Comparison of ENCODE assay signal across 27 mouse cellular contexts in genomic region chr12:55904801-55905200, GRCm38 (mm10).
DNase-seq lines count a peak whose midpoint lies in the region; ATAC-seq lines count a peak whose summit lies in the region.
"Had no signal": no experiment of that assay in that cellular context is flagged by ENCODE, and none has a peak within 500 bp of the region (broad histone marks: within the 10 kb centered on the region; RNA-seq: fewer than 3 reads in every experiment).

No protein-coding gene starts in this region.

- no peaks in the 10 kb centered on the region for H3K36me3 ChIP-seq in liver, embryonic 16.5 days (ENCODE audit: control insufficient read depth, insufficient read depth)
- H3K36me3 ChIP-seq: embryonic facial prominence, embryonic 10.5 days; embryonic facial prominence, embryonic 13.5 days; forebrain, embryonic 12.5 days; forebrain, embryonic 15.5 days; heart, embryonic 12.5 days; heart, embryonic 15.5 days; hindbrain, embryonic 10.5 days; hindbrain, embryonic 13.5 days had no signal

- 38% methylated on average over 1 of the region's 1 CpGs for WGBS in liver, embryonic 16.5 days (ENCODE audit: insufficient replicate concordance)

- H3K27ac ChIP-seq in liver, embryonic 16.5 days (ENCODE audit: low read length) = no peak overlapping the region
- H3K27ac ChIP-seq: embryonic facial prominence, embryonic 10.5 days; embryonic facial prominence, embryonic 13.5 days; forebrain, embryonic 12.5 days; forebrain, embryonic 15.5 days; heart, embryonic 15.5 days; hindbrain, embryonic 10.5 days; hindbrain, embryonic 13.5 days had no signal

- H3K27me3 ChIP-seq in liver, embryonic 16.5 days (ENCODE audit: control insufficient read depth, insufficient read depth, low read depth, low read length) = no peaks in the 10 kb centered on the region
- H3K27me3 ChIP-seq: embryonic facial prominence, embryonic 13.5 days; forebrain, embryonic 12.5 days; forebrain, embryonic 15.5 days; heart, embryonic 12.5 days; heart, embryonic 15.5 days; hindbrain, embryonic 13.5 days had no signal

- H3K9ac ChIP-seq in liver, embryonic 16.5 days (ENCODE audit: low read depth, low read length) = no peak overlapping the region
- H3K9ac ChIP-seq: embryonic facial prominence, embryonic 13.5 days; forebrain, embryonic 12.5 days; forebrain, embryonic 15.5 days; heart, embryonic 12.5 days; heart, embryonic 15.5 days; hindbrain, embryonic 13.5 days had no signal

- no peaks in the 10 kb centered on the region for H3K4me1 ChIP-seq in liver, embryonic 16.5 days (ENCODE audit: control insufficient read depth, low read depth, low read length)
- H3K4me1 ChIP-seq: embryonic facial prominence, embryonic 10.5 days; embryonic facial prominence, embryonic 13.5 days; forebrain, embryonic 12.5 days; forebrain, embryonic 15.5 days; heart, embryonic 12.5 days; heart, embryonic 15.5 days; hindbrain, embryonic 10.5 days; hindbrain, embryonic 13.5 days had no signal

- H3K4me2 ChIP-seq in liver, embryonic 16.5 days (ENCODE audit: low read depth, low read length) = no peak overlapping the region
- H3K4me2 ChIP-seq: embryonic facial prominence, embryonic 13.5 days; forebrain, embryonic 12.5 days; forebrain, embryonic 15.5 days; heart, embryonic 12.5 days; heart, embryonic 15.5 days; hindbrain, embryonic 13.5 days had no signal

- DNase-seq in kidney, adult 11 months = peak; percentile 12
- DNase-seq in kidney, postnatal 4 days = no peak
- peak; percentile 84 for DNase-seq in kidney, adult 9 months
- no peak for DNase-seq in kidney, postnatal 10 days
- DNase-seq in liver = no peak
- DNase-seq: adrenal gland, adult 8-10 months; adrenal gland, postnatal 25 days; cerebellum, adult 11-12 months; cerebellum, adult 8-10 months; cerebellum, postnatal 10 days; cerebellum, postnatal 36 days; embryo, embryonic 11 days; gastrocnemius, postnatal 25 days; heart, adult 18-20 months; heart, postnatal 10 days; heart, postnatal 36 days had no signal

- ATAC-seq in liver, embryonic 16.5 days (ENCODE audit: low read depth) = peak; percentile 55
- ATAC-seq: activated CD4-positive, CD25-positive, alpha-beta regulatory T cell, adult 4 months; forebrain, embryonic 15.5 days had no signal

- H3K9me3 ChIP-seq in liver, embryonic 16.5 days (replicated peaks; ENCODE audit: control insufficient read depth, low read length) = no peaks in the 10 kb centered on the region
- H3K9me3 ChIP-seq: embryonic facial prominence, embryonic 10.5 days; embryonic facial prominence, embryonic 13.5 days; forebrain, embryonic 12.5 days; forebrain, embryonic 15.5 days; heart, embryonic 12.5 days; heart, embryonic 15.5 days; hindbrain, embryonic 10.5 days; hindbrain, embryonic 13.5 days had no signal

- H3K4me3 ChIP-seq in liver, embryonic 16.5 days (ENCODE audit: low read depth, low read length) = no peak overlapping the region
- H3K4me3 ChIP-seq: embryonic facial prominence, embryonic 10.5 days; embryonic facial prominence, embryonic 13.5 days; erythroblast, embryonic 14.5 days; forebrain, embryonic 12.5 days; forebrain, embryonic 15.5 days; heart, embryonic 12.5 days; heart, embryonic 15.5 days; hindbrain, embryonic 10.5 days; hindbrain, embryonic 13.5 days had no signal

Comparison
In these comparisons a context has a peak if more than half of its experiments do, and no peak if none do; other contexts are left out.
1. DNase-seq: peak in kidney, adult 11 months (single experiment) and kidney, adult 9 months (single experiment); none in kidney, postnatal 4 days (0 of 2), kidney, postnatal 10 days (single experiment) and liver (single experiment).